Mouse (Mus musculus): ENCODE measurements around the gene Rufy2.

The Rufy2 gene

GRCm38 (mm10) chr10:62980039-62980954, at the start of gene Rufy2:
Gene Rufy2 (plus strand): TSS chr10:62980223.
- Histone ChIP-seq H3K27me3 (ENCODE audit: control insufficient read depth, insufficient read depth, low read length, poor library complexity, severe bottlenecking) (no peaks in the 10 kb centered on the region), H3K36me3 (ENCODE audit: control insufficient read depth, insufficient read depth, low read length, poor library complexity, severe bottlenecking) (0 out of 2 replicates have a peak, but pooled peaks cover 1% of the 10 kb centered on the region)
- DNase-seq (ENCODE audit: low read depth, low spot score) = peak; percentile 92

- Histone ChIP-seq H3K27me3 (ENCODE audit: control insufficient read depth, insufficient read depth, low read length, poor library complexity, severe bottlenecking) (no peaks in the 10 kb centered on the region), H3K36me3 (ENCODE audit: control insufficient read depth, insufficient read depth, low read length, poor library complexity, severe bottlenecking) (peaks cover 9% of the 10 kb centered on the region; the same call in 1 of the 2 replicates)
- DNase-seq (ENCODE audit: low read depth, low spot score) = peak; percentile 24
Measured at GRCm38 (mm10) chr10:62932381-62932780, 47.6 kb upstream of the Rufy2 start.

GRCm38 (mm10) chr10:62944975-62945580, 34.9 kb upstream of the Rufy2 start:
- H3K27me3 ChIP-seq (ENCODE audit: control insufficient read depth, insufficient read depth, low read length, poor library complexity, severe bottlenecking) = no peaks in the 10 kb centered on the region
- DNase-seq (ENCODE audit: low read depth, low spot score) = peak; percentile 54
- peaks cover 3% of the 10 kb centered on the region; the same call in 1 of the 2 replicates for H3K36me3 ChIP-seq (ENCODE audit: control insufficient read depth, insufficient read depth, low read length, poor library complexity, severe bottlenecking)

- Histone ChIP-seq H3K36me3 (ENCODE audit: control insufficient read depth, insufficient read depth, low read length, poor library complexity, severe bottlenecking) (peaks cover 1% of the 10 kb centered on the region; the same call in 1 of the 2 replicates), H3K27me3 (ENCODE audit: control insufficient read depth, insufficient read depth, low read length, poor library complexity, severe bottlenecking) (no peaks in the 10 kb centered on the region)
- DNase-seq (ENCODE audit: low read depth, low spot score) = peak; percentile 79
Measured at GRCm38 (mm10) chr10:62946738-62947471, 33.1 kb upstream of the Rufy2 start, which contains the start of gene Dna2. Gene Dna2 (plus strand): TSS chr10:62947026.

GRCm38 (mm10) chr10:62948551-62948950, 31.5 kb upstream of the Rufy2 start:
- H3K27me3 ChIP-seq (ENCODE audit: control insufficient read depth, insufficient read depth, low read length, poor library complexity, severe bottlenecking) = no peaks in the 10 kb centered on the region

GRCm38 (mm10) chr10:62963956-62964355, 16.1 kb upstream of the Rufy2 start:
- DNase-seq (ENCODE audit: low read depth, low spot score) = no peak
- H3K36me3 ChIP-seq (ENCODE audit: control insufficient read depth, insufficient read depth, low read length, poor library complexity, severe bottlenecking) = no peaks in the 10 kb centered on the region
- H3K27me3 ChIP-seq (ENCODE audit: control insufficient read depth, insufficient read depth, low read length, poor library complexity, severe bottlenecking) = no peaks in the 10 kb centered on the region

More at GRCm38 (mm10) chr10:62948551-62948950, 31.5 kb upstream of the Rufy2 start:
- DNase-seq (ENCODE audit: low read depth, low spot score) = peak; percentile 13
- H3K36me3 ChIP-seq (ENCODE audit: control insufficient read depth, insufficient read depth, low read length, poor library complexity, severe bottlenecking) = no peaks in the 10 kb centered on the region

GRCm38 (mm10) chr10:62965796-62966195, 14.2 kb upstream of the Rufy2 start:
- Histone ChIP-seq H3K36me3 (ENCODE audit: control insufficient read depth, insufficient read depth, low read length, poor library complexity, severe bottlenecking) (no peaks in the 10 kb centered on the region), H3K27me3 (ENCODE audit: control insufficient read depth, insufficient read depth, low read length, poor library complexity, severe bottlenecking) (no peaks in the 10 kb centered on the region)
- DNase-seq (ENCODE audit: low read depth, low spot score) = no peak

- H3K36me3 ChIP-seq (ENCODE audit: control insufficient read depth, insufficient read depth, low read length, poor library complexity, severe bottlenecking) = no peaks in the 10 kb centered on the region
- no peaks in the 10 kb centered on the region for H3K27me3 ChIP-seq (ENCODE audit: control insufficient read depth, insufficient read depth, low read length, poor library complexity, severe bottlenecking)
- no peak for DNase-seq (ENCODE audit: low read depth, low spot score)
Measured at GRCm38 (mm10) chr10:62966291-62966690, 13.7 kb upstream of the Rufy2 start.

GRCm38 (mm10) chr10:62971821-62972220, 8.2 kb upstream of the Rufy2 start:
- peak; percentile 88 for DNase-seq (ENCODE audit: low read depth, low spot score)
- no peaks in the 10 kb centered on the region for H3K36me3 ChIP-seq (ENCODE audit: control insufficient read depth, insufficient read depth, low read length, poor library complexity, severe bottlenecking)

GRCm38 (mm10) chr10:62979667-62980038, 370 bp upstream of the Rufy2 start:
- Histone ChIP-seq H3K27me3 (ENCODE audit: control insufficient read depth, insufficient read depth, low read length, poor library complexity, severe bottlenecking) (no peaks in the 10 kb centered on the region), H3K36me3 (ENCODE audit: control insufficient read depth, insufficient read depth, low read length, poor library complexity, severe bottlenecking) (no peaks in the 10 kb centered on the region)
- no peak for DNase-seq (ENCODE audit: low read depth, low spot score)

More at GRCm38 (mm10) chr10:62971821-62972220, 8.2 kb upstream of the Rufy2 start:
- H3K27me3 ChIP-seq (ENCODE audit: control insufficient read depth, insufficient read depth, low read length, poor library complexity, severe bottlenecking) = no peaks in the 10 kb centered on the region

GRCm38 (mm10) chr10:62984072-62984471, 4.0 kb downstream of the Rufy2 start:
- Histone ChIP-seq H3K36me3 (ENCODE audit: control insufficient read depth, insufficient read depth, low read length, poor library complexity, severe bottlenecking) (0 out of 2 replicates have a peak, but pooled peaks cover 2% of the 10 kb centered on the region), H3K27me3 (ENCODE audit: control insufficient read depth, insufficient read depth, low read length, poor library complexity, severe bottlenecking) (no peaks in the 10 kb centered on the region)
- peak; percentile 61 for DNase-seq (ENCODE audit: low read depth, low spot score)

GRCm38 (mm10) chr10:62984495-62984894, 4.5 kb downstream of the Rufy2 start:
- no peaks in the 10 kb centered on the region for H3K27me3 ChIP-seq (ENCODE audit: control insufficient read depth, insufficient read depth, low read length, poor library complexity, severe bottlenecking)
- DNase-seq (ENCODE audit: low read depth, low spot score) = no peak
- peaks cover 3% of the 10 kb centered on the region; the same call in 1 of the 2 replicates for H3K36me3 ChIP-seq (ENCODE audit: control insufficient read depth, insufficient read depth, low read length, poor library complexity, severe bottlenecking)

- peak; percentile 68 for DNase-seq (ENCODE audit: low read depth, low spot score)
- H3K36me3 ChIP-seq (ENCODE audit: control insufficient read depth, insufficient read depth, low read length, poor library complexity, severe bottlenecking) = peaks cover 13% of the 10 kb centered on the region
- no peaks in the 10 kb centered on the region for H3K27me3 ChIP-seq (ENCODE audit: control insufficient read depth, insufficient read depth, low read length, poor library complexity, severe bottlenecking)
Measured at GRCm38 (mm10) chr10:62987341-62987740, 7.3 kb downstream of the Rufy2 start.

- Histone ChIP-seq H3K27me3 (ENCODE audit: control insufficient read depth, insufficient read depth, low read length, poor library complexity, severe bottlenecking) (no peaks in the 10 kb centered on the region), H3K36me3 (ENCODE audit: control insufficient read depth, insufficient read depth, low read length, poor library complexity, severe bottlenecking) (peaks cover 21% of the 10 kb centered on the region)
- no peak for DNase-seq (ENCODE audit: low read depth, low spot score)
Measured at GRCm38 (mm10) chr10:62990636-62991035, 10.6 kb downstream of the Rufy2 start.
